In the genomic region with DNA sequence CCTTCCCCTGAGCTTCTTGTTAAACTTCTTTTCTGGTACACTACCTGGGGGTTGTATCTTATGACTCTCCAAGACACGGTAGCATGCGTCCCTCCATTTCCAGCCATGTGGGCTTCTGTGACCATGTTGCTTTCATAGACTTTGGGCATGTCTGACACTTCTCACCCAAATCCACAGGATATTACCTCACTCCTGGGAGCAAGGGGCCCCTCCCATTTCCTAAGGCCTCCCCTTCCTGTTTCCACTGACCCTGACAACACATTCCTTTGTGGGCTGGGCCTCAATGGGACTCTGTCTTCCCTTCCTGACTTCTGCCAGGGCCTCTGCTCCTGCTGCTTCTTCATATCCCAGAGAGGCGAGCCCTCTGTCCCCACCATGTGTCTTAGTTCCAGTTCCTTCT, we compare ENCODE assay signal across 1 mouse cellular context.
TF ChIP-seq lines count a peak whose summit lies in the region.

No protein-coding gene starts in this region.

TF ChIP-seq in MEL, 35 proteins besides CTCF, POLR2A, EP300 and RAD21:
- TF ChIP-seq RCOR1 (IDR thresholded peaks at IDR 0.05; ENCODE audit: low read depth, low read length), result no peak
TF ChIP-seq in MEL: peak in this region for 0.
